In genomic region chr1:62749716-62750115, GRCm38 (mm10) we compare ENCODE assay signal across 16 mouse cellular contexts. TPM values are rescaled to one million over a fixed set of nuclear protein-coding genes. Genes with fewer than 3 reads are reported as not detected.
A peak's percentile ranks its signal among the peaks of the same experiment; 100 is the strongest.
DNase-seq lines count a peak whose midpoint lies in the region; ATAC-seq lines count a peak whose summit lies in the region.
"Had no signal": no experiment of that assay in that cellular context is flagged by ENCODE, and none has a peak within 500 bp of the region (broad histone marks: within the 10 kb centered on the region; RNA-seq: fewer than 3 reads in every experiment).

No protein-coding gene starts in this region.

- peak; percentile 35; the same call in 1 of the 2 replicates for ATAC-seq in forebrain, embryonic 14.5 days
- no peak for ATAC-seq in forebrain, embryonic 11.5 days (replicated peaks; ENCODE audit: low FRiP score)
- ATAC-seq in neural tube, embryonic 11.5 days (ENCODE audit: insufficient read depth, low FRiP score, low TSS enrichment), result 0 out of 2 replicates have a peak, but pooled peaks have one; percentile 45
- no peak for ATAC-seq in kidney, embryonic 14.5 days (ENCODE audit: low FRiP score, low TSS enrichment)

- H3K4me1 ChIP-seq in forebrain, embryonic 14.5 days (ENCODE audit: control insufficient read depth, insufficient read depth, low read length), result peaks cover 23% of the 10 kb centered on the region
- peaks cover 8% of the 10 kb centered on the region; the same call in 1 of the 2 replicates for H3K4me1 ChIP-seq in forebrain, embryonic 11.5 days (replicated peaks; ENCODE audit: control insufficient read depth, insufficient read depth, low read length)
- H3K4me1 ChIP-seq in neural tube, embryonic 11.5 days (ENCODE audit: control insufficient read depth, insufficient read depth, low read length), result peaks cover 37% of the 10 kb centered on the region
- peaks cover 58% of the 10 kb centered on the region for H3K4me1 ChIP-seq in midbrain, embryonic 10.5 days
- peaks cover 16% of the 10 kb centered on the region; the same call in 1 of the 2 replicates for H3K4me1 ChIP-seq in kidney, embryonic 14.5 days (ENCODE audit: control insufficient read depth, insufficient read depth, low read length)

- peak; percentile 56 for DNase-seq in forebrain, embryonic 14.5 days (ENCODE audit: low spot score)
- no peak for DNase-seq in forebrain, embryonic 11.5 days (ENCODE audit: low spot score)
- no peak for DNase-seq in neural tube, embryonic 11.5 days (ENCODE audit: low spot score)
- DNase-seq in neural tube, embryonic 10.5 days (ENCODE audit: extremely low spot score, low spot score), result no peak
- no peak for DNase-seq in midbrain, embryonic 10.5 days (ENCODE audit: low spot score)
- no peak for DNase-seq in kidney, adult 11 months
- DNase-seq: gastrocnemius, postnatal 10 days; liver; lung, embryonic 14.5 days; thymus, postnatal 14 days had no signal

- H3K9ac ChIP-seq in forebrain, embryonic 14.5 days (ENCODE audit: low read length), result no peak overlapping the region
- H3K9ac ChIP-seq in forebrain, embryonic 11.5 days (ENCODE audit: low read length), result no peak overlapping the region
- no peak overlapping the region for H3K9ac ChIP-seq in neural tube, embryonic 11.5 days (ENCODE audit: low read length)
- no peak overlapping the region for H3K9ac ChIP-seq in kidney, embryonic 14.5 days (ENCODE audit: low read depth, low read length)
- H3K9ac ChIP-seq: lung, embryonic 14.5 days; neural tube, embryonic 15.5 days had no signal

- H3K4me3 ChIP-seq in forebrain, embryonic 14.5 days (ENCODE audit: low read depth, low read length), result no peak overlapping the region
- H3K4me3 ChIP-seq in forebrain, embryonic 11.5 days (ENCODE audit: low read depth, low read length), result no peak overlapping the region
- no peak overlapping the region for H3K4me3 ChIP-seq in neural tube, embryonic 11.5 days (ENCODE audit: low read depth, low read length)
- no peak overlapping the region for H3K4me3 ChIP-seq in macrophage (ENCODE audit: inconsistent target)
- no peak overlapping the region for H3K4me3 ChIP-seq in midbrain, embryonic 10.5 days
- no peak overlapping the region for H3K4me3 ChIP-seq in kidney, embryonic 14.5 days (ENCODE audit: low read length)
- H3K4me3 ChIP-seq: erythroblast, embryonic 14.5 days; megakaryocyte, embryonic 14.5 days; neural tube, embryonic 15.5 days had no signal

- H3K9me3 ChIP-seq in forebrain, embryonic 14.5 days (replicated peaks; ENCODE audit: control insufficient read depth, low read length), result no peaks in the 10 kb centered on the region
- H3K9me3 ChIP-seq in forebrain, embryonic 11.5 days (ENCODE audit: control insufficient read depth, low read length), result no peaks in the 10 kb centered on the region
- no peaks in the 10 kb centered on the region for H3K9me3 ChIP-seq in neural tube, embryonic 11.5 days (ENCODE audit: control insufficient read depth, low read length)
- H3K9me3 ChIP-seq in midbrain, embryonic 10.5 days (replicated peaks), result no peaks in the 10 kb centered on the region
- no peaks in the 10 kb centered on the region for H3K9me3 ChIP-seq in kidney, embryonic 14.5 days (ENCODE audit: control insufficient read depth, low read length)
- H3K9me3 ChIP-seq: megakaryocyte, embryonic 14.5 days; neural tube, embryonic 15.5 days had no signal

- peaks cover 23% of the 10 kb centered on the region for H3K36me3 ChIP-seq in forebrain, embryonic 14.5 days (ENCODE audit: control insufficient read depth, insufficient read depth, low read length)
- H3K36me3 ChIP-seq in forebrain, embryonic 11.5 days (ENCODE audit: control insufficient read depth, insufficient read depth, low read length), result no peaks in the 10 kb centered on the region
- peaks cover 2% of the 10 kb centered on the region for H3K36me3 ChIP-seq in neural tube, embryonic 11.5 days (ENCODE audit: control insufficient read depth, insufficient read depth, low read length)
- peaks cover 71% of the 10 kb centered on the region for H3K36me3 ChIP-seq in macrophage (ENCODE audit: inconsistent target)
- peaks cover 4% of the 10 kb centered on the region; the same call in 1 of the 2 replicates for H3K36me3 ChIP-seq in midbrain, embryonic 10.5 days
- no peaks in the 10 kb centered on the region for H3K36me3 ChIP-seq in kidney, embryonic 14.5 days (ENCODE audit: control insufficient read depth, insufficient read depth, low read length)

- no peak overlapping the region for H3K27ac ChIP-seq in forebrain, embryonic 14.5 days (ENCODE audit: low read depth, low read length)
- no peak overlapping the region for H3K27ac ChIP-seq in forebrain, embryonic 11.5 days (ENCODE audit: low read depth, low read length)
- H3K27ac ChIP-seq in neural tube, embryonic 11.5 days (ENCODE audit: low read depth, low read length), result no peak overlapping the region
- H3K27ac ChIP-seq in macrophage, result peak overlapping the region; percentile 80
- no peak overlapping the region for H3K27ac ChIP-seq in midbrain, embryonic 10.5 days (replicated peaks)
- H3K27ac ChIP-seq in kidney, embryonic 14.5 days (ENCODE audit: low read depth, low read length), result no peak overlapping the region

- H3K27me3 ChIP-seq in forebrain, embryonic 14.5 days (replicated peaks; ENCODE audit: control insufficient read depth, insufficient read depth, low read length), result no peaks in the 10 kb centered on the region
- no peaks in the 10 kb centered on the region for H3K27me3 ChIP-seq in forebrain, embryonic 11.5 days (ENCODE audit: control insufficient read depth, insufficient read depth, low read length)
- H3K27me3 ChIP-seq in neural tube, embryonic 11.5 days (ENCODE audit: control insufficient read depth, insufficient read depth, low read length), result no peaks in the 10 kb centered on the region
- peaks cover 95% of the 10 kb centered on the region for H3K27me3 ChIP-seq in midbrain, embryonic 10.5 days (ENCODE audit: low read depth, poor library complexity, severe bottlenecking)
- no peaks in the 10 kb centered on the region for H3K27me3 ChIP-seq in kidney, embryonic 14.5 days (ENCODE audit: control insufficient read depth, insufficient read depth, low read length)
- H3K27me3 ChIP-seq: megakaryocyte, embryonic 14.5 days; neural tube, embryonic 15.5 days had no signal

- H3K4me2 ChIP-seq in forebrain, embryonic 14.5 days (ENCODE audit: low read length), result no peak overlapping the region
- H3K4me2 ChIP-seq in forebrain, embryonic 11.5 days (ENCODE audit: low read depth, low read length, severe bottlenecking), result no peak overlapping the region
- no peak overlapping the region for H3K4me2 ChIP-seq in neural tube, embryonic 11.5 days (ENCODE audit: low read depth)
- H3K4me2 ChIP-seq in kidney, embryonic 14.5 days (replicated peaks; ENCODE audit: low read depth, low read length), result no peak overlapping the region
- H3K4me2 ChIP-seq: heart, embryonic 11.5 days; lung, embryonic 14.5 days; neural tube, embryonic 15.5 days had no signal

- 38% methylated on average over 14 of the region's 14 CpGs for WGBS in forebrain, embryonic 14.5 days
- 61% methylated on average over 14 of the region's 14 CpGs for WGBS in forebrain, embryonic 11.5 days
- WGBS in neural tube, embryonic 11.5 days, result 62% methylated on average over 14 of the region's 14 CpGs
- 94% methylated on average over 14 of the region's 14 CpGs for WGBS in macrophage (ENCODE audit: missing documents)
- WGBS in midbrain, embryonic 10.5 days, result 71% methylated on average over 14 of the region's 14 CpGs
- WGBS in kidney, embryonic 14.5 days, result 94% methylated on average over 14 of the region's 14 CpGs

- H3K79me2 ChIP-seq in macrophage (ENCODE audit: inconsistent target), result peaks cover 30% of the 10 kb centered on the region; the same call in 1 of the 2 replicates

RNA-seq across cellular contexts. Expression of gene Nrp2, which starts 46.6 kb away (rescaled TPM):
- 16.3 and 23.8 TPM in 2 replicates for polyA plus RNA-seq in forebrain, embryonic 14.5 days (2014; fragmentation: Nextera tagmentation; extraction: Ambion mirVana)
- 20.7 and 21.1 TPM in 2 replicates for polyA plus RNA-seq in forebrain, embryonic 11.5 days (2014; fragmentation: Nextera tagmentation; extraction: Ambion mirVana)
- 35.6 and 40.9 TPM in 2 replicates for polyA plus RNA-seq in neural tube, embryonic 11.5 days (2014; fragmentation: Nextera tagmentation; extraction: Ambion mirVana)
- total RNA-seq in macrophage (2018; cell fraction: chromatin; rRNA removed), result 1,000 to 10,000 TPM in 6 of 26 experiments, 100 to 1,000 TPM in 20; 275 to 1,404 (median 593) TPM
- 100 to 1,000 TPM; 170 to 422 (median 277) TPM for total RNA-seq in macrophage (2018; cell fraction: cytosol; rRNA removed)
- 1,000 to 10,000 TPM in 1 of 26 experiments, 100 to 1,000 TPM in 25; 397 to 1,005 (median 731) TPM for total RNA-seq in macrophage (2018; cell fraction: nucleus; rRNA removed)
- polyA plus RNA-seq in macrophage (2018), result 145 to 272 TPM (median 160 TPM) in 3 replicates
- polyA plus RNA-seq in midbrain, embryonic 10.5 days (2016; fragmentation: Nextera tagmentation; extraction: Ambion mirVana), result 10.7 and 13.2 TPM in 2 replicates
- 5.5 and 7.1 TPM in 2 replicates for polyA plus RNA-seq in kidney, embryonic 14.5 days (2014; fragmentation: Nextera tagmentation; extraction: Ambion mirVana)

Comparison
In these comparisons a context has a peak if more than half of its experiments do, and no peak if none do; other contexts are left out.
1. ATAC-seq: peak in forebrain, embryonic 14.5 days (single experiment) and neural tube, embryonic 11.5 days (single experiment); none in forebrain, embryonic 11.5 days (single experiment) and kidney, embryonic 14.5 days (single experiment).